In the genomic region with DNA sequence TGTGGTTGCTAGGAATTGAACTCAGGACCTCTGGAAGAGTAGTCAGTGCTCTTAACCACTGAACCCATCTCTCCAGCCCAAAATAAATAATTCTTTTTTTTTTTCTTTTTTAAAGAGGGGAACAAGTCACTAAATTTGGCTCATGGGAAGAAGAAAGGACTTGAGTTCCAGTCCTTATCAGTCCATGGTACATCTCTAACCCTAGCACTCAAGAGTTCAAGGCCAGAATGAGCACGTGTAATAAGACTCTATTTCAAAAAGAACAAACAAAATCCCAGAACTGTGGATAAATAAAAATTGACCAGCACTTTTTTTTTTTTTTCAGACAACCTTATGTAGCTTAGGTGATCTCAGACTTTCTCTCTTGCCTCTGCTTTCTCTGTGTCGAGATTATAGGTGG, we compare ENCODE assay signal across 33 mouse cellular contexts. TPM values are rescaled to one million over a fixed set of nuclear protein-coding genes. Genes with fewer than 3 reads are reported as not detected.
"Had no signal": no experiment of that assay in that cellular context is flagged by ENCODE, and none has a peak within 500 bp of the region (broad histone marks: within the 10 kb centered on the region; RNA-seq: fewer than 3 reads in every experiment).

No protein-coding gene starts in this region.

- ATAC-seq: hindbrain, postnatal 0 days; intestine, embryonic 16.5 days; liver, embryonic 12.5 days had no signal

- H3K4me1 ChIP-seq: kidney, embryonic 15.5 days; limb, embryonic 13.5 days; limb, embryonic 15.5 days had no signal

- H3K9me3 ChIP-seq: heart, embryonic 13.5 days; heart, embryonic 15.5 days; hindbrain, embryonic 13.5 days; hindbrain, embryonic 15.5 days; kidney, embryonic 15.5 days; limb, embryonic 13.5 days; limb, embryonic 15.5 days; liver, embryonic 12.5 days had no signal

- H3K27me3 ChIP-seq: heart, embryonic 13.5 days; heart, embryonic 15.5 days; hindbrain, embryonic 13.5 days; hindbrain, embryonic 15.5 days; kidney, embryonic 15.5 days; limb, embryonic 13.5 days; limb, embryonic 15.5 days; liver, embryonic 12.5 days had no signal

- H3K4me3 ChIP-seq: gastrocnemius, adult 2 months; heart, adult 2 months; heart, embryonic 13.5 days; heart, embryonic 15.5 days; hindbrain, embryonic 13.5 days; hindbrain, embryonic 15.5 days; kidney, embryonic 15.5 days; limb, embryonic 13.5 days; limb, embryonic 15.5 days; liver, embryonic 12.5 days had no signal

- H3K4me2 ChIP-seq: heart, embryonic 11.5 days; heart, embryonic 13.5 days; heart, embryonic 15.5 days; hindbrain, embryonic 13.5 days; hindbrain, embryonic 15.5 days; kidney, embryonic 15.5 days; limb, embryonic 13.5 days; limb, embryonic 15.5 days; liver, embryonic 12.5 days had no signal

- H3K27ac ChIP-seq: heart, embryonic 13.5 days; heart, embryonic 15.5 days; hindbrain, embryonic 13.5 days; hindbrain, embryonic 15.5 days; hindbrain, postnatal 0 days; kidney, embryonic 15.5 days; kidney, postnatal 0 days; limb, embryonic 13.5 days; limb, embryonic 15.5 days; liver, embryonic 12.5 days; liver, embryonic 14.5 days had no signal

- DNase-seq: gastrocnemius, adult 2 months; gastrocnemius, postnatal 10 days; gastrocnemius, postnatal 36 days; heart, adult 11 months; heart, adult 2 months; heart, postnatal 14 days; heart, postnatal 36 days; kidney, adult 11 months; kidney, adult 2 months; kidney, adult 9 months; kidney, postnatal 14 days; kidney, postnatal 36 days; layer of hippocampus, postnatal 36 days; left cerebral cortex, postnatal 4 days had no signal

- H3K9ac ChIP-seq: heart, embryonic 13.5 days; heart, embryonic 15.5 days; hindbrain, embryonic 13.5 days; hindbrain, embryonic 15.5 days; kidney, embryonic 15.5 days; limb, embryonic 13.5 days; limb, embryonic 15.5 days; liver, embryonic 12.5 days; liver, embryonic 14.5 days had no signal

RNA-seq across cellular contexts. Expression of a gene that starts 46.4 kb away (rescaled TPM):
- total RNA-seq: gastrocnemius, adult 2 months; gastrocnemius, postnatal 10 days; gastrocnemius, postnatal 36 days; heart, adult 2 months; heart, postnatal 14 days; heart, postnatal 36 days; hematopoietic stem cell, adult 5-6 weeks; layer of hippocampus, adult 18-20 months; layer of hippocampus, postnatal 10 days; layer of hippocampus, postnatal 36 days; left cerebral cortex, adult 18-20 months; left cerebral cortex, postnatal 14 days; left cerebral cortex, postnatal 4 days had no signal
- polyA plus RNA-seq: heart, adult 2 months; large intestine, adult 2 months; liver, embryonic 12.5 days had no signal
